Mouse (Mus musculus) embryonic facial prominence, embryonic 14.5 days (tissue): ENCODE results near the gene Camk1. TPM values are rescaled to one million over a fixed set of nuclear protein-coding genes. Genes with fewer than 3 reads are reported as not detected.

ENCODE experiments used
- ATAC-seq: fragments of 200-750 bp; cut with Nextera tagmentation; 2 replicates; pipeline ENCODE4 v1.8.0; 2017; ENCODE audit warnings: low read depth, moderate number of reproducible peaks, moderate TSS enrichment
- DNase-seq: peaks from one replicate; pipeline ENCODE4 v3.0.0-alpha.2; 2015; ENCODE audit warnings: low spot score
- H3K27ac ChIP-seq: fragments of 300-500 bp; sonication (generic); replicated peaks from 2 replicates; pipeline ENCODE4 v1.5.1; 2014; ENCODE audit warnings: low read depth, mild to moderate bottlenecking, low read length, moderate library complexity
- H3K27me3 ChIP-seq: fragments of 300-500 bp; sonication (generic); replicated peaks from 2 replicates; pipeline ENCODE4 v1.6.1; 2014; ENCODE audit warnings: low read length; ENCODE audit not compliant: control insufficient read depth, insufficient read depth
- H3K36me3 ChIP-seq: fragments of 300-500 bp; sonication (generic); 2 replicates; pipeline ENCODE4 v1.6.1; 2014; ENCODE audit warnings: low read length, mixed read lengths; ENCODE audit not compliant: control insufficient read depth, insufficient read depth
- H3K4me1 ChIP-seq: fragments of 300-500 bp; sonication (generic); 2 replicates; pipeline ENCODE4 v1.6.1; 2014; ENCODE audit warnings: antibody characterized with exemption, low read length; ENCODE audit not compliant: control insufficient read depth, insufficient read depth
- H3K4me2 ChIP-seq: fragments of 300-500 bp; sonication (generic); 2 replicates; pipeline ENCODE4 v1.6.1; 2014; ENCODE audit warnings: low read depth, mild to moderate bottlenecking, low read length, moderate library complexity, mixed read lengths
- H3K4me3 ChIP-seq: fragments of 300-500 bp; sonication (generic); 2 replicates; pipeline ENCODE4 v1.5.1; 2014; ENCODE audit warnings: low read depth, mild to moderate bottlenecking, low read length
- H3K9ac ChIP-seq: fragments of 300-500 bp; sonication (generic); 2 replicates; pipeline ENCODE4 v1.6.1; 2014; ENCODE audit warnings: low read depth, mild to moderate bottlenecking, low read length, moderate library complexity, mixed read lengths
- H3K9me3 ChIP-seq: fragments of 300-500 bp; sonication (generic); 2 replicates; pipeline ENCODE4 v1.6.1; 2016; ENCODE audit warnings: low read length; ENCODE audit not compliant: control insufficient read depth
- WGBS: fragments of 180-500 bp; shearing (Covaris S2); extraction: QIAGEN DNeasy Blood & Tissue Kit; methylation state at CpG from one replicate; pipeline ENCODE4 v1.1.7; 2014; 5-methylcytosine and 5-hydroxymethylcytosine counted together
- polyA plus RNA-seq: library from polyadenylated mRNA; unstranded; fragments of >200 nt; fragmentation: Nextera tagmentation; extraction: Ambion mirVana; gene quantifications from 2 replicates; pipeline ENCODE4 v1.2.1, GENCODE M21; 2014

Camk1 gene
- polyA plus RNA-seq, 1 experiment from 2014 or later, result 103 TPM

DNA sequence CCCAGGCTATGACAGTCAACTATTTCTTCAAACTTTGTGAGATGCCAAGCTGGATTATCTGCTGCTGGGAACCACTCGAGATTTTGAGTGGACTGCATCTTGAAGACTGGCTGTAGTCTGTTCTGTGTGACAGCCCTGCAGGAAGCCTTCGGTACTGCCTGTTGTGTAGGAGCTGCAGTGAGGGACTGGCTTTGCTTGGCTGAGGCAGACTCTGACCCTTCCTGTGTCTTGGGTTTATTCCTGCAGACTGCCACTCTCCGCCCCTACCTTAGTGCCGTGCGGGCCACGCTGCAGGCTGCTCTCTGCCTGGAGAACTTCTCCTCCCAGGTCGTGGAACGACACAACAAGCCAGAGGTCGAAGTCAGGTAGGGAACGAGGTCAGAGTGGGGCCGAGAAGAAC lies 36.7 kb upstream of the Camk1 start:
- WGBS, result 94% methylated on average over 11 of the region's 11 CpGs
- ATAC-seq, result no peak
- Histone ChIP-seq H3K4me3 (no peak overlapping the region), H3K9ac (no peak overlapping the region), H3K36me3 (peaks cover 57% of the 10 kb centered on the region), H3K4me2 (no peak overlapping the region), H3K27ac (no peak overlapping the region), H3K27me3 (no peaks in the 10 kb centered on the region), H3K9me3 (no peaks in the 10 kb centered on the region), H3K4me1 (peaks cover 12% of the 10 kb centered on the region)
- DNase-seq, result no peak

DNA sequence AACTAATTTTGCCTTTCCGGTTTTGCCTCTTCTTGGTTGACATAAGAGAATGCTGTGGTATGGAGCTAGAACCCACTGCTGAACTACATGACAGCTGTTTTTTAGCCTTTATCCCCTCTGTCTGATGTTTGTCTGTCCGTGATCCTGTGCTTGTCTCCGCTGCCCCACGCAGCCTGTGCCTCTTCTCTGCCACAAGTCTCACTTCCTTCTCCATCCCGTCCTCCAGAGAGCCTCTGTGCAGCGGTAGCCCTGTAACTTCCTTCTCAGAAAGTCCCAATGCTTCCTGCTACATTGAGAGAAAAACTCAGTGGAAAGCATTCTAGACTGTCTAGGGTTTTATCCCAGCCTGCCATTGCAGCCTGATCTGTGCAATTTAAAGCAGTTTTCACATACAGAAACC lies 35.5 kb upstream of the Camk1 start:
- H3K9me3 ChIP-seq, result no peaks in the 10 kb centered on the region
- H3K4me2 ChIP-seq, result peak overlapping the region; percentile 86
- H3K36me3 ChIP-seq, result peaks cover 57% of the 10 kb centered on the region
- no peak for ATAC-seq
- WGBS, result 81% methylated on average over 6 of the region's 6 CpGs
- DNase-seq, result no peak
- H3K4me1 ChIP-seq, result peaks cover 12% of the 10 kb centered on the region
- H3K27ac ChIP-seq, result no peak overlapping the region
- no peaks in the 10 kb centered on the region for H3K27me3 ChIP-seq
- peak overlapping the region; percentile 99 for H3K4me3 ChIP-seq
- H3K9ac ChIP-seq, result peak overlapping the region; percentile 97

DNA sequence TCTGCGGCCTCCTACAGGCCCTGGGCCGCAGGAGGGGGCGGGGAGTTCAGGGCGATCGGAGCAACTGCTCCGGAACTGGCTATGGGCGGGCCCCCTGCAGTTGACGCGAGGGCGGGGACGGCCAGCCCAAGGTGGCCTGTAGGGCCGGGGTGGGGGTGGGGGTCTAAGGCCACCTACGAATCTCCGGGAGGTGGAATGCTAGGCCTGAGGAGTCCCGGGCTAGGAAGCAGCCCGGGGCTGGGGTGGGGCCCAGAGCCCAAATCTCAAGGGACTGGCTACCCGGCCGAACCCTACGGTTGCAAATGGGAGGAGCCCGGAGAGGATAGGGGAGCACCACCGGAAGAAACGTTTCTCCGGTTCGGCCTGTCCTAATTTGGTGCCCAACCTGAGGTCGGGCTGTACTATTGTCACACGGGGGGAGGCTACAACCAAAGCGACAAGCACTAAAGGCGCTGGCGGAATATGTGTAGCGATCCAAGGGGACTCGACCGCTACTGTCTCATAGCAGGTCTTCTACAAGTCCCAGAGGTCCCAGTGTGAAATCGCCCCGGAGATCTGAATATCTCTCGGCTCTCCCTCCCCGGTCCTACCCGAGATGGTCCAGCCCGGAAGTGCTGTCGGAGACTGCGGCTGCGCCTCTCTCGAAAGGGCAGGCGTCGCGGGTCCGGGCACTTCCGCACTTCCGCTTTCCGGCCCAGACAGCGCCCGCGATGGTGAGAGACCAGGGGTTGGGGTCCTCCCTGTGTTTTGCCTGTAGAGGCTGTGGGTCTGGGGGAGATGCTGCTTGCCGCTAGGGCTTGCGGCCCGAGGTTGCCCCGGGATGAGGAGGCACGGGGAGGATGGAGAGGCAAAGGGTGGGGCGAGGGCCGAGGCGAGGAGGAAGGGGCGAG lies 34.0 kb upstream of the Camk1 start, which contains the start of the genes Tada3 and Arpc4:
TSS of gene Tada3 (minus strand) at position 388 of the 890 bp plus-strand sequence.
TSS of gene Arpc4 (plus strand) at position 620 of the 890 bp plus-strand sequence.
- WGBS, result under 1% methylated on average over 57 of the region's 61 CpGs
- peak within 1 kb of the TSS; percentile 94 for H3K27ac ChIP-seq
- H3K9ac ChIP-seq, result peak within 1 kb of the TSS; percentile 97
- peaks cover 12% of the 10 kb centered on the region for H3K4me1 ChIP-seq
- ATAC-seq (peak; percentile 97), DNase-seq (peak; percentile 98)
- H3K27me3 ChIP-seq, result no peaks in the 10 kb centered on the region
- peak within 1 kb of the TSS; percentile 99 for H3K4me3 ChIP-seq
- peak within 1 kb of the TSS; percentile 86 for H3K4me2 ChIP-seq
- peaks cover 56% of the 10 kb centered on the region for H3K36me3 ChIP-seq
- H3K9me3 ChIP-seq, result no peaks in the 10 kb centered on the region

DNA sequence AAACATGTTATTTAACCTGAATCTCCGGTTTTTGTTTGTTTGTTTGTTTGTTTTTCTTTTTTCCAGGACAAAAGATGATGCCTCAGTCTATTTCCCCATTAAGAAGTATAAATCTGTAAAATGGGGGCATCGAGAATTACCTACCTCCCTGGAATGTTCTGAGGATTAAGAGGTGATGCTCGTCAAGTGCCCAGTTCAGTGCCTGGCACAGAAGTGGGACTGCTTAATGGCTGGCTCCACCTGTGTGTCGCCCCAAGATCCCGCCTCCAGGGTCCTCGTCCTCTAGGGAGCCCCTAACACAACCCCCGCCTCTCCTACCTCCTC lies 33.4 kb upstream of the Camk1 start:
- 8% methylated on average over 7 of the region's 7 CpGs for WGBS
- Histone ChIP-seq H3K9me3 (no peaks in the 10 kb centered on the region), H3K27me3 (no peaks in the 10 kb centered on the region)

DNA sequence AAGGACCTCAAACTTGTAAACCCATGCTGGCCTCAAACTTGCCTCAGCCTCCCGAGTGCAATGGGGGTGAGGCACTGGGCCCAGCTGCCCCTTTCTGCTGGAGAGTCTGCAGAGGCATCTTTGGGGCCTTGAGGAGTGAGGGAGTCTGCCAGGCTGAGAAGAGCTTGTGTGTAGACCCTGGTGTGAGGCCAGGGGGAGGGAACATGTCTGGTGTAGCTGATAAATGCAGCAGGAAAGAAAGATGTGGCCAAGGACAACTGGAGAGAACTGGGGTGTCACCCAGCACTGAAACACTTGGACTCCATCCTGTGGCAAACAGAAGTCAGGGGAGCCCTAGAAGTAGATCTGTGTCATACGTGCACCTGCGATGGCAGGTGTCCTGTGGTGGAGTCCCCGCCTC lies 29.7 kb upstream of the Camk1 start:
- H3K4me2 ChIP-seq, result no peak overlapping the region
- 98% methylated on average over 4 of the region's 4 CpGs for WGBS
- H3K36me3 ChIP-seq, result peaks cover 72% of the 10 kb centered on the region
- no peaks in the 10 kb centered on the region for H3K9me3 ChIP-seq
- no peak for DNase-seq
- H3K27ac ChIP-seq, result no peak overlapping the region
- no peak overlapping the region for H3K9ac ChIP-seq
- no peak overlapping the region for H3K4me3 ChIP-seq
- no peaks in the 10 kb centered on the region for H3K27me3 ChIP-seq
- peaks cover 6% of the 10 kb centered on the region for H3K4me1 ChIP-seq
- no peak for ATAC-seq

More for the DNA sequence above, 33.4 kb upstream of the Camk1 start:
- Histone ChIP-seq H3K4me2 (peak overlapping the region; percentile 86), H3K4me3 (peak overlapping the region; percentile 99), H3K36me3 (peaks cover 55% of the 10 kb centered on the region), H3K27ac (peak overlapping the region; percentile 94), H3K4me1 (peaks cover 12% of the 10 kb centered on the region), H3K9ac (peak overlapping the region; percentile 97)
- DNase-seq (no peak), ATAC-seq (no peak)

DNA sequence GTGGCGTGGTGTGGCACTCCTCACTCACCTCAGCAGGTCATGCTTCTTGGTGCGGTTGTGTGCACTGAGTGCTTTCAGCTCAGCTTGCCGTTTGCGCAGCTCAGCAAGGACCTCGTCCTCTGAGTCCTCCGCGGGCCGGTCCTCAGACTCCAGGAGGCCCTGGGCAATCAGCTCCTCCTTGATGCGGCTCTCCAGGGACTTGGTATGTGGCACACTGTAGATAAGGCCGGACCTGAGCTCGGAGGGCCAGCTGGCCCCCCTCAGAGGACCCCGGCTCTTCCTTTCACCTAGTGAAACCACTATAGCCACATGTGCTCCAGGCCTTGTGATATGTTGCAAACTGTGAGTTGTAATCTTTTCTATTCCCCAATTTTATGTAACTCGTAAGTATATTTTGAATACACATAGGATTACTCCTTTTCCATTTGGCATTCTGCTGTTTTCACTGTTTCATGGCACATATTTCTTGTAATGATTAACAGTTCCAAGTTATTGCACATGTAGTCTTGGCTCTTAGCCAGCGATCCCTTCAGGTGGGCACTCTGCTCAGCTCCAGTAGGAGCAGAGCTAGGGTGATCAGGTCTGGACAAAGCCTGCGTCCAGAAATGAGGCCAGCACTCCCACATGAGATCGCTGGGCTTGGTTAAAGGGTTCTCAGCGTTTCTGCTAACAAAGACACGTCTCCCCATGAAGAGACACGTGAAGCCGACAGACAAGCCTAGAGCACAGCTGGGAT lies 26.6 kb upstream of the Camk1 start:
- no peak overlapping the region for H3K4me3 ChIP-seq
- ATAC-seq, result no peak
- no peak for DNase-seq
- H3K4me2 ChIP-seq, result no peak overlapping the region
- peaks cover 82% of the 10 kb centered on the region for H3K36me3 ChIP-seq
- no peak overlapping the region for H3K9ac ChIP-seq
- no peaks in the 10 kb centered on the region for H3K27me3 ChIP-seq
- no peaks in the 10 kb centered on the region for H3K9me3 ChIP-seq
- H3K4me1 ChIP-seq, result no peaks in the 10 kb centered on the region
- 92% methylated on average over 20 of the region's 20 CpGs for WGBS
- no peak overlapping the region for H3K27ac ChIP-seq

DNA sequence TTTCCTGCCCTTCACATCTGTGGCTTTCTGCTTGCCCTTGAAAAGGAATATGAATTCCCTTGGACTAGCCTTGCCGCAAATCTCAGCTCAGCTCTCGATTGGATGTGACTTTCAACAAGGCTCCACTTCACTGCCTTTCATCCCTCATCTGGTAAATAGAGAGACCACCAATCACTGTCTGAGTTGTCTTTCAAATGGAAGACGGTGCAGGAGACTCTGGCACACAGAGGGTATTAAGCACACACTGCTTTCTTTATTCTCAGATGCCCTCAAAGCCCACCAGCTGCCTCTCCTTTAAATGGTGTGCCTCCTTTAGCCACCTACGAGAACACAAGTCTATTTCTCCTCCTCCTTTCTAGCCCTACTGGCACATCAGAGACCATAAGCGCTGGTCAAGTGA lies 24.8 kb upstream of the Camk1 start:
- H3K27ac ChIP-seq, result no peak overlapping the region
- no peak overlapping the region for H3K4me2 ChIP-seq
- no peaks in the 10 kb centered on the region for H3K27me3 ChIP-seq
- ATAC-seq (no peak), DNase-seq (no peak)
- H3K9me3 ChIP-seq, result no peaks in the 10 kb centered on the region
- H3K4me3 ChIP-seq, result no peak overlapping the region
- 82% methylated on average over 5 of the region's 5 CpGs for WGBS
- H3K36me3 ChIP-seq, result peaks cover 64% of the 10 kb centered on the region
- H3K4me1 ChIP-seq, result no peaks in the 10 kb centered on the region
- no peak overlapping the region for H3K9ac ChIP-seq

DNA sequence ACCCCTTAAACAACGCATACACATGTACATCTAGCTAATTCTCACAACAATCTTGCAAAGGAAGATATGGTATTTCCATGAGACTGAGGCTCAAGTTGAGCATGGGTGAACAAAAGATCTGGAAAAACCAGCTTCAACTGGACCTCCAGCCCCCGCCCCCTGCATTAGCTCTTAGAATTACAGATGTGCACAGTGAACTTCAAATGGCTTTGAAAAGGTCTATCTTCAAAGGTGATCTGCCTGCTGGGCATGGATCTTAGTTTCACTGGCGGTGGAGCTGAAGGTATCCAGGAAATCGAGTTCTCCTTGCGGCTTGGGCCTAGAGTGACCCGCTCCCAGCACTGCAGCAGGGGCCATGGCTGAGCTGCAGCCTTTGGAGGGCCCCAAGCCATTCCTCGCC lies 24.3 kb upstream of the Camk1 start:
- H3K4me3 ChIP-seq, result no peak overlapping the region
- no peak overlapping the region for H3K27ac ChIP-seq
- no peaks in the 10 kb centered on the region for H3K27me3 ChIP-seq
- no peak overlapping the region for H3K9ac ChIP-seq
- no peaks in the 10 kb centered on the region for H3K9me3 ChIP-seq
- H3K36me3 ChIP-seq, result peaks cover 60% of the 10 kb centered on the region
- ATAC-seq (no peak), DNase-seq (peak; percentile 22)
- H3K4me1 ChIP-seq, result no peaks in the 10 kb centered on the region
- 82% methylated on average over 7 of the region's 7 CpGs for WGBS
- no peak overlapping the region for H3K4me2 ChIP-seq
